Mouse (Mus musculus) large intestine, adult 2 months (tissue): ENCODE results near the gene Nf1. TPM values are rescaled to one million over a fixed set of nuclear protein-coding genes. Genes with fewer than 3 reads are reported as not detected.

Source experiments
- DNase-seq: peaks from one replicate; pipeline ENCODE4 v3.0.0-alpha.2; 2012; ENCODE audit warnings: low read depth, low spot score
- WGBS: fragments of 180-500 bp; shearing (Covaris S2); methylation state at CpG from one replicate; pipeline ENCODE4 v1.1.7; 2018; 5-methylcytosine and 5-hydroxymethylcytosine counted together
- polyA plus RNA-seq: library from polyadenylated mRNA; depleted of rRNA; stranded (reverse); fragments of >200 nt; gene quantifications from 2 replicates; pipeline ENCODE4 v1.2.3, GENCODE M21; 2012

Nf1 gene
- polyA plus RNA-seq, 1 experiment = 5.3 TPM

GRCm38 (mm10) chr11:79523560-79524309 is 184.2 kb downstream of the Nf1 start, which contains the start of gene Evi2b:
Evi2b (minus strand) TSS chr11:79523762.
- WGBS = 78% methylated on average over 10 of the region's 10 CpGs

DNA sequence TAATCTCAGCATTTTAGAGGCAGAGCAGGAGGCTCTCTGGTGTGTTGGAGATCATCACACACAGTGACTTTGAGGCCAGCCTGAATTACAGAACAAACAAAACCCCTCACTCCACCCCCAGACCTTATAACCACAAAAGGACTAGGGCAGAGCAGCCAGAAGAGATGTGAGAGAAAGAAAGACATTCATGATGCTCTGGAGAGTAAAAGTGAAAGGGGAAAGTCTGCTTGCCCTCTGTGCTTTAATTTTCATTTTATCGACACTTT is 184.8 kb downstream of the Nf1 start:
- 76% methylated on average over 1 of the region's 1 CpGs for WGBS
- DNase-seq = no peak

More at GRCm38 (mm10) chr11:79523560-79524309, 184.2 kb downstream of the Nf1 start, which contains the start of gene Evi2b:
- DNase-seq = no peak

GRCm38 (mm10) chr11:79526549-79526948 is 187.1 kb downstream of the Nf1 start:
- DNase-seq = no peak
- 88% methylated on average over 3 of the region's 3 CpGs for WGBS

- 59% methylated on average over 15 of the region's 15 CpGs for WGBS
- no peak for DNase-seq
Observed at GRCm38 (mm10) chr11:79527015-79527738, 187.7 kb downstream of the Nf1 start.

DNA sequence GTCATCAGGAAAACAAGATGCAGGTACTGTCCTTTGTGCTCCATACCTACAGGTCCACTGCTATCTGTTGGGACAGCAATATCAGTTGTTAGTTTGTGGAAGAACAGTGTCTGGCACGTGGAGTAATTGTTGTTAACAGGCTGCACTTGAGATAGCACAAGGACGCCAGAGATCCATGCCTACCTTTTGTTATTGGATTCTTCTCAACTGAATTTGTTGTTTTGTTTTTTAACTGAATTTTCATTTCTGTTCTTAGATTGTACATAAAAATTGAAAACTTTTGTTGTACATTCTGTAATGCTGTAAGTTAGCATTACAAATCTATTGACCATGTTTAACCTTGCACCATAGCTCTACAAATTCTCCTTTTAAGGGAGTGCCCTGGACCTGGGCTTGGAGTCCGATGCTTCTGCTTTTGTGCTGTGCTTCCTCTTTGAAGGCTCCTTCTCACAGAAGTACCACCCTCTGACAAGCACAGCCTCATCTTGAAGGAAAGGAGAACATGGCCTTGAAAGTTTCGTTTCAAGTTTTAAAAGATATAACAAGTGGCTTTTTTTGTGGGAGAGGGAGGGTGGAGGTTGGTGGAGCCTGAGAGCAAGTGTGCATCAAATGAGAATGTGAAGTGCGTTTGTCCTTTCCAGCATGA is 188.4 kb downstream of the Nf1 start:
- no peak for DNase-seq
- 79% methylated on average over 5 of the region's 5 CpGs for WGBS

- 88% methylated on average over 3 of the region's 3 CpGs for WGBS
- no peak for DNase-seq
Observed at GRCm38 (mm10) chr11:79528601-79529000, 189.1 kb downstream of the Nf1 start.

- no peak for DNase-seq
- WGBS = 95% methylated on average over 6 of the region's 6 CpGs
Observed at GRCm38 (mm10) chr11:79529226-79529625, 189.7 kb downstream of the Nf1 start.

GRCm38 (mm10) chr11:79529736-79530135 is 190.2 kb downstream of the Nf1 start:
- 84% methylated on average over 2 of the region's 2 CpGs for WGBS
- no peak for DNase-seq

DNA sequence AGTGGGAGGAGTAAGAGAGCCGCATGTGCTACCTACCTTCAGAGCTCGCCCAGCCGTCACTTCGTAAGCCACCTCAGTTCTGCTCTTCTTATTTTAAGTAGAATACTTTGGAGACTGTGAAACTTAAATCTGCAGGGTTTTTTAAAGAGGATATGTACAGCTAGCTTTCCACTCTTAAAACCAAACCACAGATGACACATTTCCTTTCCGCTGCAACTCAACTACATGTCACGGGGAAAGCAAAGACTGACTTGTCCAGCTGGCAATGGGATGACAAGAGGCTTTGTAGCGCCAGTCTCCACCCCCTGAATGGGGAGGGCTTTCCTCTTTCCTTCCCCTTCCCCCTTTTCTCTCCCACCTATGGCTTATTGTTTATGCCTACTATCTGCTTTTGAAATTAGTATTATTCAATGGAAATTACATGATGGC is 190.9 kb downstream of the Nf1 start, which contains the start of the genes Evi2 and Evi2a:
Gene Evi2 (minus strand): TSS at position 257 of the 429 bp plus-strand sequence.
Gene Evi2a (minus strand): TSS at position 277 of the 429 bp plus-strand sequence.
- no peak for DNase-seq
- 82% methylated on average over 7 of the region's 7 CpGs for WGBS

DNA sequence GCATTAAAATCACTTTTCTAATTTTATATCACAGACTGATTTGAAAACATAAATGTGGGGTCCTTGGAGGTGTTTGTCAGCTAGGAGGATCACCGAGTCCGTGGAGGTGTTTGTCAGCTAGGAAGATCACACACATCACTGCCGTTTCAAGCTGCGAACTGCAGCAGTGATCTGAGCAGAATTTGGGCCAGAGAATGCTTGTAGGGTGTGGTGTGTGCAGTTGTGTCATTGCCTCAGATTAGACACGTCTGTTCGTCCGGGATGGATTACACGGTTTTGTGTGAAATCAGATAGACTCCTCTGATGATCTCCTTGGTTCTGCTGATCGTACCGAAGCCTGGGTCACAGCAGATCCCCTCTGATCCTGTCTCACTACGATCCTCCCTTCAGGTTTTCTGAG is 191.3 kb downstream of the Nf1 start:
- no peak for DNase-seq
- 86% methylated on average over 11 of the region's 11 CpGs for WGBS

DNA sequence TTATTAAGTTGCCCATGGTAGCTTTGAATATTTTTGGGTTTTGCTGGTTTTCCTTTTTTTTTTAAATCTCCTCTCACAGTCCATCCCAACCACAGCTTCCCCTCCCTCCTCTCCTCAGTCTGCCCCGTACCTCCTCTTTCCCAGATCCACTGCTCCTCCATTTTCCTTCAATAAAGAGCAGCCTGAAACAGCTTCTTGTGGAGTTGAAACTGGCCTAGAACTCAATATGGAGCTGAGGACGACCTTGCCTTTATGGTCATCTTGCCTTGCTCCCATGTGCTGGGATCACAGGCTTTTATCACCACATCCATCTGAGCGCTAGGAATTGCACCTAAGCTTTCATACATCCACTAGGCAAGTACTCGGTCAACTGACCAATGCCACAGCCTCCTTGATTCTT is 192.0 kb downstream of the Nf1 start:
- no peak for DNase-seq
- WGBS = 95% methylated on average over 4 of the region's 4 CpGs

DNA sequence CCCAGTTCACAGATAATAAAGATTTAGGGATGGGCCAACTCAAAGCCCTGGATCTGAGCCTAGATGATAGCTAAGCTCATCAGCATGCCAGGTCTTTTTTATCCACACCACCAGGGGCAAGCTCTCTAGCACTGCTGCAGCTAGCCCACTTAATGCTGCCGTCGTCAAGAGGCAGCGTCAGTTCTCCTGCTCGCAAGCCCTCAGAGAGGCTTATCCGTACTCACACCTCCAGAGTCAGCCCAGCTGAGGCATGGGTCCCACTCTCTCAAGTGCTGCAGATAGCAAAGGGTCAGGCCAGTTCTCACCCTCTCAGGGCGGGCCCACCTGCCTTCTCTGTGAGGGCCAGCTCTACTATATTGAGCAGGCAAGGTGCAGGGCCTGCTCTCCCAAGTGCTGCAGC is 193.8 kb downstream of the Nf1 start:
- WGBS = 89% methylated on average over 6 of the region's 6 CpGs
- DNase-seq = no peak

GRCm38 (mm10) chr11:79533950-79534690 is 194.6 kb downstream of the Nf1 start:
- WGBS = 68% methylated on average over 8 of the region's 8 CpGs
- no peak for DNase-seq

DNA sequence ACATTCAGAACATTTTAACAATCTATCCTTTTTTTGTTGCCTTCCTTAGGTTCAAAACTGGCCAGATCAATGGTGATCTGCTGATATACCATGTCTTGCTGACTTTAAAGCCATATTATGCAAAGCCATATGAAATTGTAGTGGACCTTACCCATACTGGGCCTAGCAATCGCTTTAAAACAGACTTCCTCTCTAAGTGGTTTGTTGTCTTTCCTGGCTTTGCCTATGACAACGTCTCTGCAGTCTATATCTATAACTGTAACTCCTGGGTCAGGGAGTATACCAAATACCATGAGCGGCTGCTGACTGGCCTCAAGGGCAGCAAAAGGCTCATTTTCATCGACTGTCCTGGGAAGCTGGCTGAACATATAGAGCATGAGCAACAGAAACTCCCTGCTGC is 196.1 kb downstream of the Nf1 start:
- DNase-seq = no peak
- 83% methylated on average over 4 of the region's 4 CpGs for WGBS

GRCm38 (mm10) chr11:79536293-79536692 is 196.8 kb downstream of the Nf1 start:
- no peak for DNase-seq
- 97% methylated on average over 3 of the region's 3 CpGs for WGBS

- 58% methylated on average over 1 of the region's 1 CpGs for WGBS
- DNase-seq = no peak
Observed at GRCm38 (mm10) chr11:79552622-79553021, 213.1 kb downstream of the Nf1 start.

- WGBS = 91% methylated on average over 4 of the region's 4 CpGs
- no peak for DNase-seq
Observed at GRCm38 (mm10) chr11:79560536-79560935, 221.0 kb downstream of the Nf1 start.

GRCm38 (mm10) chr11:79563493-79563892 is 224.0 kb downstream of the Nf1 start:
- DNase-seq = no peak
- 91% methylated on average over 7 of the region's 7 CpGs for WGBS

GRCm38 (mm10) chr11:79566947-79567346 is 227.5 kb downstream of the Nf1 start:
- DNase-seq = no peak
- 71% methylated on average over 1 of the region's 1 CpGs for WGBS
